Mouse (Mus musculus) cerebellum, adult 8-10 months (tissue): ENCODE measurements at regions not wholly inside any gene's neighbourhood (a gene's known extent, or its start where the extent isn't known, plus 50 kb on each side); places are given as distances from the start of the nearest gene placed in this dataset.

ENCODE experiments used
- DNase-seq: peaks from one replicate; pipeline ENCODE4 v3.0.0; 2022

DNA sequence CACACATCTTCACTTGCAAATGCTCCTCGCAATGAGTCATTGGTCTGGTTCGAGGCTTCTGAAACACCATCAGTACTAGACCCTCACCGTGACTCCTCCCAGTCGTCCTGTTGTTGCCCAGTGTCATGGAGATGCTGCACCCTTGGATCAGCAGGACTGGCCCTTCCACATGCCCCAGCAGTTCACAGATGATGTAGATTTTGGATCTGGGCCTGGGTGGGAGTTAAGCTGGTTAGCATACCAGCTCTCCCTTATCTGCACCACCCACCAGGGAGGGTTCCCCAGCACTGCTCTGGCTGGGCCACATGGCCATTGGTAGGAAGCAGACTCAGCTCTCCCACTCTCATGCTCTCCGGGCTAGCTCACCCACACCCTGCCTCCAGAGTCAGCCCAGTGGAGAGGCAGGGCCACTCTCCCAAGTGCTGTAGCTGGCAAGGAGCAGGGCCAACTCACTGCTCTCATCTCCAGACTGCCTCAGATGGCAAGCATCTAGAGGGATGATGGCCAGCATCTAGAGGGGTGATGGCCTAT lies 60.8 kb upstream of the Thy1 start:
- no peak for DNase-seq

DNA sequence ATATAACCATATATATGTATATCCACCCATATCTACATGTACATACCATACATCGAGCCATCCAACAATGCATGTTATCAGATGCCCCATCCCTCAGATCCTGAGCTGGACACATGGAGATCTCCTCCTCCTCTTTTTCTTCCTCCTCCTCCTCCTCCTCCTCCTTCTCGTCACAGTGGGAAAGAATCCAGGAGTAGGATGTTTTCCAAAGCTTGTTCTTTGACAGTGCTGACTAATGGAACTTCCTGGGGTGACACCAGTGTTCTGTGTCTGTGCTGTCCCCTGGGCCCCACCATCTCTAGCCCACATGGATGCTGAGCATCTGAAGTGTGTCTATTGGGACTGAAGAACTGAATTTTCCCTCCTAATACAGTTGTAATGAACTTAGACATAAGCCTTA lies 60.0 kb upstream of the Thy1 start:
- DNase-seq: no peak

DNA sequence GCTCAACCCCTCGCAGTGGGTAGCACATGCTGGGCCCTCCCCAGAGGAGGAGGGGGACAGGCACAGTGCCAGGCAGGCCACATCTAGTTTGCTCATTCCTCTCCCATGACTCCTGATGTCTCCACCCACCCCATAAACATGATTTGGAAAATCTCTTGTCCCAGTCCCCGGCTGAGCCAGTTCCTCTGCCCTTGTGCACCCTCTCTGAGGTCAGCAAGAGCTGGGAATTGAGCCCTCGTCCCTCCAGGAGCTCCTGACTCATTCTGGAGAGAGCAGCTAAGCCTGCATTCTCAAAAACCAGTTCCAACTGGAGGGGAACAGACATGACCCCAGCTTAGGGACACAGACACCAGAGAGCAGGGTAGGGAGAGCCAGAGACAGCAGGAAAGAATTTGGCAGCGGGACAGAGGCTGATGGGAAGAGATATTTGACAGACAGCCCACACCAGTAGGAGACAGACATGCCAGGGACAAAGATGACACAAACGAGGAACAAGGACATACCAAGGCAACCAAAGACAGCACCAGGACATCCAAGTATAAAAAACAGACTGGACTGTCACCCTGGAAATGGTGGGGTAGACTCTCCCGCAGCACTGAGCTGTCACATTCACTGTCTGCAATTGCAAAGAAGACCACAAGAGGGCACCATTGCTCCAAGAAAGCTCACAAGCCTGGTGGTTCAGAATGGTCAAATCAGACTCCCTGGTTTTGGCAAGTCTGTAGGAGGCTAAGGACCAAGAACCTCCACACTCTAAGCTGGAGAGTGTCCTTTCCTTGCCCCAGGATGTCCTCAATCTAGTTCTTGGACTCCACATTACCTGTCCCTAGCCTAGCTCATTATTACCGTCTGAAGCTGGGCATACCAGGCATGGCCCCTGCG lies 58.8 kb upstream of the Thy1 start:
- peak; percentile 90 for DNase-seq

DNA sequence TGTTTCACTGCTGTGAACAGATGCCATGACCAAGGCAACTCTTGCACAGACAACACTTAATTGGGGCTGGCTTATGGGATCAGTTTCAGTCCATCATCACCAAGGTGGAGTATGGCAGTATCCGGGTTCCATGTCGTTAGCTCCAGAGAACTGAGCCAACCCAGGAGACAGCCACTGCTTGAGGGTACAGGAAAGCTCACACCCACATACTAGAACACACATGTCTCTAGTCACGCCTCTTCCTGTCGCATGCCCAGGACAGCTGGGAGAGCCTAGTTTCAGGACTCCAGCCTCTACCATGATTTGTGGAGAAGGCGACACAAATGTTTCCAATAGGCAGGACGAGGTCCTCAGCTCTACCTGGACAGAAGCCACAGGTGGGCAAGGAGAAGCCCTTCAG lies 55.2 kb upstream of the Thy1 start:
- no peak for DNase-seq

DNA sequence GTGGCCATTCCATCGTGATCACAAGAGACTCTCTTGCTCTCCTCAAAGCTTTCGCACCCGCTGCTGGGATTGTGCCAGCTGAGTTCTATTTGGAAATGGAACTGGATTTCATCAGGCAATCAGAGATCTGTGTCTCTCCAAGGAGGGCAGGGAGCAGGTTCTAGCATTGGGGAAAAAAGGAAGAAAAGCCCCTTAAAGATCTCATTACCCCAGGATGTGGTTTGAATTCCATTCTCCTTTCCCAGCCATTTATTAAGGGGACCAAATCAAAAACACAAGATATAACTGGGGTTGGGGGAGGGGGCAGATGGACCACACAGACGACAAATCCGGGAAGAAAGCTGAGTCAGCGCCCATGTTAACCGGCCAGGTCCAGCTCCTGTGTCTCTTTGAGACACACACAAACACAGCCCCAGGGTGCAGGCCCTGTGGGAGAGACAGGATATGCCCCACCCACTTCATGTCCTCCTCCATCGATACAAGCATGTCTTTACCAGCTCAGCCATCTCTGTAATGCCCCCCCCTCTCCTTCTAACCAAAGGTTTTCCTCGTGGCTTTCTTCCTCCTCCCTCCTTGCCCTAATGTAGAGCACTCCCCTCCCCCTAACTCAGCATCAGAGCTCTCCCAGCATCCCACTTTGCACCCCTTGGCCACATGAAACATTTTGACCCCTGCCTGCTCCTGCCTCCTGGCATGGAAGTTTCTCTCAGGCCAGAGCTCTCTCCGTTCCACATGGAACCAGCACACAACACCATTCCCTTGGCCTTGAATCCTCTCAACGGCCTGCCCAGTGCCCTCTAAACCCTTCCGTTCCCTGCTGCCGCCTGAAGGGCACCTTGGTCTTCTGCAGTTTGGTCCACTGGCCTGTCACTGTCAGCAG lies 54.0 kb upstream of the Thy1 start:
- DNase-seq: no peak

DNA sequence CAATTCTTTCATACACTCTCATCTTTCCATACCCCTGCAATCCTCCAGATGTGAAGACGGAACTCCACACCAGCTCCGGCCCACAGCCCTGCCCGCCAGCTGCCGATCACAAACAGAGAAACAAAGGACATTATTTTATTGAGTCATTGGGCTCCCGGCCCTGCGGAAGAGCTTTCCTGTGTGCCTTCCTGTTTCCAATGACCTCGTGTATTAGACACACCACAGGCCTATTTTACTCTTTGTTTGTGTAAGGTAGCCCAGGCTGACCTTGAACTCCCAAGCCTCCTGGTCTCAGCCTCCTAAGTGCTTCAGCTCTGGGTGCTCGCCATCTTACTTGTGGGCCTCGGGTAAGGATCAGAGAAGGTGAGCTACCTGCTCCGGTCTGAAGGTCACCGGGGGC lies 53.1 kb upstream of the Thy1 start:
- no peak for DNase-seq

DNA sequence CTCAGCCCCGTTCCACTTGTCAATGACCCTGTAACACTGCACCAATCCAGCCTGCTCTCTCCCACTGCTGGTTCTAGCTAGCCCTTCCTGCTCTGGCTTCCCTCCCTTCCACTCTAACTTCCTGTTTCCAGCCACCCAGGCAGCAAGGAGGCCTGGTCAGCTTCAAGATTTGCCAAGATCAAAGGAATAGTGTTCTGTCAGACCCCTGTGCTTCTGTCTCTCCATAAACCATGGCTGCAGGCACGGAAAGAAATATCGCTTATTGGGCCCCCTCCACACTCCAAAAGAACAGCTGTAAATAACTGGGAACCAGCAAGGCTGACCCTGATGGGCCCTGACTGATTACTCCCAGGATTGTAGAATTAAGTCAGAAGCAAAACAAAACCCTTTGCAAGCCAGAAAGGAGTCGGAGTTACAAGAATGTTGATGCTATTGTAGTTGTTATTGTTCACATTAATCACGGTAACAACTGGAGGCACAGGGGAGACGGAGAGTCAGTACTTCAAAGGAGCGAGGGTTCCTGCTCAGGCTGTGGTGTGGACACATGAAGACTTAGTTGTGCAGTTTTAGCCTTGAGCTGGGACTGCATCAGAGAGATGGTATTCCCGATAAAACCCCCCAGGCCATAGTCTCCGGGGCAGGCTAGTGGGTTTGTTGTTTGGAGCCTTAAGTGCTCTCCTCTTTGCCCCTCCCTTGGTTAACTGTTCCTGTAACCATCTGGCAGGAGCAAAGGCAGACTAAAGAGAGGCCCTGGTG lies 49.8 kb upstream of the Thy1 start:
- DNase-seq: no peak
